Mouse (Mus musculus) testis, adult 2 months (tissue): ENCODE measurements around the gene Bhlhe41. TPM values are rescaled to one million over a fixed set of nuclear protein-coding genes. Genes with fewer than 3 reads are reported as not detected.
A peak's percentile ranks its signal among the peaks of the same experiment; 100 is the strongest.

ENCODE experiments used
- H3K27ac ChIP-seq: fragments of 200-500 bp; 2 replicates; pipeline ENCODE4 v1.5.1; 2012; ENCODE audit warnings: low read depth, low read length; ENCODE audit not compliant: control insufficient read depth, insufficient read depth
- H3K27me3 ChIP-seq: fragments of 200-500 bp; 2 replicates; pipeline ENCODE4 v1.6.1; 2012; ENCODE audit warnings: mild to moderate bottlenecking, low read length, moderate library complexity; ENCODE audit not compliant: control insufficient read depth, insufficient read depth
- H3K36me3 ChIP-seq: fragments of 200-500 bp; 2 replicates; pipeline ENCODE4 v1.6.1; 2012; ENCODE audit warnings: mild to moderate bottlenecking, low read length; ENCODE audit not compliant: control insufficient read depth, insufficient read depth
- H3K4me1 ChIP-seq: fragments of 200-500 bp; 2 replicates; pipeline ENCODE4 v1.6.1; 2012; ENCODE audit warnings: low read length; ENCODE audit not compliant: control insufficient read depth, insufficient read depth
- H3K4me3 ChIP-seq: fragments of 200-500 bp; 2 replicates; pipeline ENCODE4 v1.5.1; 2012; ENCODE audit warnings: low read depth, mild to moderate bottlenecking, low read length, moderate library complexity, mixed read lengths; ENCODE audit not compliant: control insufficient read depth
- CTCF ChIP-seq: fragments of 200-500 bp; IDR thresholded peaks from 2 replicates; pipeline ENCODE4 v1.5.1; 2012; ENCODE audit warnings: low read depth, mild to moderate bottlenecking, inconsistent platforms, low read length, moderate library complexity; ENCODE audit not compliant: control insufficient read depth, insufficient read depth, insufficient replicate concordance
- POLR2A ChIP-seq: fragments of 200-500 bp; IDR thresholded peaks from 2 replicates; pipeline ENCODE4 v1.6.1; 2012; ENCODE audit warnings: low read depth, mild to moderate bottlenecking, inconsistent platforms, low read length, moderate library complexity; ENCODE audit not compliant: control insufficient read depth
- polyA plus RNA-seq: library from polyadenylated mRNA; depleted of rRNA; stranded (reverse); fragments of >200 nt; gene quantifications from 2 replicates; pipeline ENCODE4 v1.2.3, GENCODE M21; 2012; rRNA removed

Bhlhe41 gene
- 0.40 and 0.83 TPM in 2 replicates for polyA plus RNA-seq

- Histone ChIP-seq H3K4me1 (peaks cover 28% of the 10 kb centered on the region), H3K27ac (peak within 1 kb of the TSS; percentile 41), H3K4me3 (peak within 1 kb of the TSS; percentile 69), H3K27me3 (no peaks in the 10 kb centered on the region; the same call in 1 of the 2 replicates), H3K36me3 (no peaks in the 10 kb centered on the region)
- TF ChIP-seq POLR2A (peak; percentile 43; the same call in 1 of the 2 replicates), CTCF (no peak)
These were observed at the start of gene Bhlhe41 for GRCm38 (mm10) chr6:145865289-145865885. Gene Bhlhe41 (minus strand): TSS chr6:145865558.

DNA sequence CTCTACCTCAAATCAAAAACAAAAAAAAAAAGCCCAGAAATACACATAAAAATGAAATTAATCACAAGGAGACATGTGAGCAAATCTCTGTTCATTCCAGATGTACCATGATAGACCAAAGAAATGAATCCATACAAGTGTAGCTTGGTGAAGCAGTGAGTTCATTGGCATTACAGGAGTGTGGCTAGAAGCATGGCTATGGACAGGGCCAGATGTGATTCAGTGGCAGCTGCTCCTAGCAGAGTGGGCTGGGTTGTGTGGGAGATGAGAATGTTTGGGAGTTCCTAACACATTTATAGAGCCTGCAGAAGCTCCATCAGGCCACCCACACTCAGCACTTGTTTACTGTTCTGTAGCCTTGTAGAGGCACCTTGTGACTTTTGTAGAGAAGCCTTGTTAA, 46.9 kb upstream of the Bhlhe41 start:
- Histone ChIP-seq H3K27me3 (no peaks in the 10 kb centered on the region), H3K4me3 (no peak overlapping the region), H3K27ac (no peak overlapping the region), H3K36me3 (no peaks in the 10 kb centered on the region), H3K4me1 (no peaks in the 10 kb centered on the region)
- TF ChIP-seq POLR2A: no peak
- no peak for TF ChIP-seq CTCF

- Histone ChIP-seq H3K36me3 (no peaks in the 10 kb centered on the region), H3K4me1 (no peaks in the 10 kb centered on the region), H3K27me3 (no peaks in the 10 kb centered on the region), H3K4me3 (no peak overlapping the region), H3K27ac (no peak overlapping the region)
- TF ChIP-seq POLR2A: no peak
These were observed 45.4 kb upstream of the Bhlhe41 start for GRCm38 (mm10) chr6:145910469-145911426.

- H3K27me3 ChIP-seq: no peaks in the 10 kb centered on the region
- no peaks in the 10 kb centered on the region for H3K4me1 ChIP-seq
- no peaks in the 10 kb centered on the region for H3K36me3 ChIP-seq
- no peak overlapping the region for H3K4me3 ChIP-seq
- H3K27ac ChIP-seq: no peak overlapping the region
- TF ChIP-seq CTCF: no peak
- TF ChIP-seq POLR2A: no peak
These were observed 44.6 kb upstream of the Bhlhe41 start for GRCm38 (mm10) chr6:145909943-145910342.

DNA sequence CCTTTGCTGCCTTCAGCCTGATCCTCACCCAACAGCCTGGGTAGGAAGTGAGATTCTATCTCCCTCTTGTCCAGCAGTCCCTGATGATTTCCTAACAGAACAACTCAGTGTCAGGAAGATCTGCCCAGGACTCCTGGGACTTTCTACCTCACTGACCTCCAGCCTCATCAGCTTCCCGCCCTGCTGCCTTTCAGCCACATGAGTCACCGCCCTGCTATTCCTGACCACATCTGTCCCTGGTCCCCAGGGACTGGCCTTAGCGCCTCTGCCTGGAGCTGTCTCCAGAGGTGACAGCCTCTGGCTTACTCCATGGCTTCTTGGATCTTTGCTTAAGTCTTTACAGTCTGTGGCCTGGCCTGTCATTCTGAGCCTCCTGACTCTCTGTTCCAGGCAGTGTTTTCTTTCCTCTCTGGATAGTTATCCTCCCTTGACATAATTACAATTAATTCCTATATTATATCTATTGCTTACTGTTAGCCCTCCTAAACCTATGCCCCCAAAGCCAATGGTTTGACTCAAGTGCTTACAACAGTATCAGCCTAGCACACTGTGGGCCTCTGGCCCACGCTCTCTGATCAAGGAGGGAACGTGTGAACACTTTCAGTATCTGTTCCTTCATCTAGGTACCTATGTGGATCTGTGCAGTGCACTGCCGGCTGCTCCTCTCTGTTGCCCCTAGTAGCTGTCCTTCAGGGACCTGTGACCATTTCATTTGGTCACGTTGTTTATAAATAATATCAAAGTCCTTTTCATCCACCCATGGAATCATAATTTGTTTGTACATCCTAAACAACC, 40.9 kb upstream of the Bhlhe41 start:
- H3K4me1 ChIP-seq: no peaks in the 10 kb centered on the region
- no peaks in the 10 kb centered on the region for H3K27me3 ChIP-seq
- TF ChIP-seq CTCF (no peak), POLR2A (no peak)
- H3K36me3 ChIP-seq: no peaks in the 10 kb centered on the region
- no peak overlapping the region for H3K27ac ChIP-seq
- no peak overlapping the region for H3K4me3 ChIP-seq

- Histone ChIP-seq H3K4me3 (no peak overlapping the region), H3K27me3 (no peaks in the 10 kb centered on the region), H3K36me3 (no peaks in the 10 kb centered on the region), H3K27ac (no peak overlapping the region), H3K4me1 (no peaks in the 10 kb centered on the region)
- TF ChIP-seq CTCF (no peak), POLR2A (no peak)
These were observed 39.3 kb upstream of the Bhlhe41 start for GRCm38 (mm10) chr6:145904616-145905015.

DNA sequence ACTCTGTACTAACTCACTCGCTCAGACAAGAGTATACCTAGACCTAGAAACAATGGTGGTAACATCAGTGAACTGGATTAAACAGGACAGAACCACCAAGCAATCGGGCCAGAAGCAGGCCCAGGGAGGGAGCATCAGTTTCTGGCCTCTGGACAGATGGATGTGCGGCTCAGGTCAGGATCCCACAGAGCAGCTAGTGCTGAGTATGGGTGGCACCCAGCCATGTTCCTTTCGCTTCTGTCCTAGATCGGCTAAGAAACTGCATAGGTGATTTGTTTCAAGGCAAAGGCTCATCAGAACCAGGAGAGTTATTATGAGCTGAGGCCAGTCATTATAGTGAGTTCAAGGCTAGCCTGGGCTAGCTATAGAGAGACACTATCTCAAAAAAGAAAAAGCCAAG, 38.8 kb upstream of the Bhlhe41 start:
- H3K4me3 ChIP-seq: no peak overlapping the region
- H3K4me1 ChIP-seq: no peaks in the 10 kb centered on the region
- H3K27ac ChIP-seq: no peak overlapping the region
- no peaks in the 10 kb centered on the region for H3K27me3 ChIP-seq
- TF ChIP-seq POLR2A (no peak), CTCF (no peak)
- no peaks in the 10 kb centered on the region for H3K36me3 ChIP-seq
